Mouse (Mus musculus) activated CD4-positive, CD25-positive, alpha-beta regulatory T cell, adult 9 weeks (primary cell): ENCODE data around the gene Etv4. TPM values are rescaled to one million over a fixed set of nuclear protein-coding genes. Genes with fewer than 3 reads are reported as not detected.

Experiments used
- polyA plus RNA-seq: library from polyadenylated mRNA; unstranded; fragments of 100-300 nt; shearing (Covaris generic); gene quantifications from one replicate; pipeline ENCODE4 v1.2.1, GENCODE M21; 2017

The Etv4 gene
- polyA plus RNA-seq, result 0.43 TPM

DNA sequence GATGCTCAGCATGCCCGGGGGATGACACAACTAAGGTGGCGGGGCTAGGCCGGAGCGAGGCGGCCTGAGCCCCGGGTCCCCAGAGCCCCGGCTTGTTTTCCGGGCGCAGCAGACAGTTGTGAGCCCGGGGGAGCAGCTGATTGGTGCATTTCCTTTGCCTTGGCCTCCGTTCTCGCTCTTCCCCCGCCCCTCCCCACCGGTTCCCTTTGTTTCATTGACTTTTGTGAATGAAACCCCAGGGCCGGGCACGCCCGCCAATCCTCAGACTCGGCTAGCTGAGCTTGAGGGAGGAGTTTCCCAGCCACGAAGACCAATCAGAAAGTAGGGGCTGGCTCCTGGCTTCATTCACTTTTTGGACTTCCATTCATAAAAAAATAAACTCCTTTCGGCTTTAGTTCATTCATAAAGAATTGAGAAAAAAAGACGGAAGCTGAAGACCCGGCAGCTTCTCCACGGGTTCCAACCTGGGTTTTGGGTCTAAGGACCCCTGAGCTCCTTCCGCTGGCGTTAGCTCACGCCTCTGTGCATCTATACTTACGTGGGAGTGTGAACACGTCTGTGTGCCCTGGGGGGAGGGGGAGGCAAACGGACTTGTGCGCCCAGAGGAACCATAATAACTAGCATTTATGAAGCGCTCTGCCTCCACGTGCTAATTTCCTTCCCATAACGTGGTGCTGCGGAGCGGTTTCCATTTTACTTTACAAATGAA, at the start of gene Etv4:
Gene Etv4 (minus strand): TSS at position 229 of the 709 bp plus-strand sequence.

GRCm38 (mm10) chr11:101732518-101733440, 52.4 kb downstream of the Etv4 start, which contains the start of gene Dhx8:
Gene Dhx8, plus strand, starts transcription at chr11:101732919.

Other genes starting within 250 kb of the Etv4 start
- gene Brca1, start 233.4 kb downstream of the Etv4 start, polyA plus RNA-seq, result 6.9 TPM
- gene Nbr1, start 233.2 kb downstream of the Etv4 start, polyA plus RNA-seq, result 107 TPM
- gene Tmem106a, start 203.1 kb downstream of the Etv4 start, polyA plus RNA-seq, result 13.8 TPM
- not detected for gene Gm11634, start 186.1 kb downstream of the Etv4 start, polyA plus RNA-seq
- 71.2 TPM for gene Rdm1, start 158.2 kb downstream of the Etv4 start, polyA plus RNA-seq
- gene Arl4d, start 119.8 kb downstream of the Etv4 start, polyA plus RNA-seq, result 2.7 TPM
- gene Dhx8, start 52.5 kb downstream of the Etv4 start, polyA plus RNA-seq, result 60.9 TPM
- gene Meox1, start 109.0 kb upstream of the Etv4 start, polyA plus RNA-seq, result not detected
- gene Sost, start 181.6 kb upstream of the Etv4 start, polyA plus RNA-seq, result not detected
- gene Cfap97d1, start 198.9 kb upstream of the Etv4 start, polyA plus RNA-seq, result not detected
- 0.29 TPM for gene Dusp3, start 201.6 kb upstream of the Etv4 start, polyA plus RNA-seq
- gene Mpp3, start 243.1 kb upstream of the Etv4 start, polyA plus RNA-seq, result not detected